Mouse (Mus musculus) layer of hippocampus, postnatal 36 days (tissue): ENCODE measurements around the gene Kcnj9. TPM values are rescaled to one million over a fixed set of nuclear protein-coding genes. Genes with fewer than 3 reads are reported as not detected.

ENCODE experiments used
- DNase-seq, 2 experiments: peaks; one replicate each; pipeline ENCODE4 v3.0.0; 2022
- total RNA-seq, 2 experiments: library from RNA; stranded (reverse); gene quantifications; 2 replicates each; pipeline ENCODE4 v1.2.3; 2021

The Kcnj9 gene
- total RNA-seq, 2 experiments from 2014 or later: 63.6 to 66.8 TPM

DNA sequence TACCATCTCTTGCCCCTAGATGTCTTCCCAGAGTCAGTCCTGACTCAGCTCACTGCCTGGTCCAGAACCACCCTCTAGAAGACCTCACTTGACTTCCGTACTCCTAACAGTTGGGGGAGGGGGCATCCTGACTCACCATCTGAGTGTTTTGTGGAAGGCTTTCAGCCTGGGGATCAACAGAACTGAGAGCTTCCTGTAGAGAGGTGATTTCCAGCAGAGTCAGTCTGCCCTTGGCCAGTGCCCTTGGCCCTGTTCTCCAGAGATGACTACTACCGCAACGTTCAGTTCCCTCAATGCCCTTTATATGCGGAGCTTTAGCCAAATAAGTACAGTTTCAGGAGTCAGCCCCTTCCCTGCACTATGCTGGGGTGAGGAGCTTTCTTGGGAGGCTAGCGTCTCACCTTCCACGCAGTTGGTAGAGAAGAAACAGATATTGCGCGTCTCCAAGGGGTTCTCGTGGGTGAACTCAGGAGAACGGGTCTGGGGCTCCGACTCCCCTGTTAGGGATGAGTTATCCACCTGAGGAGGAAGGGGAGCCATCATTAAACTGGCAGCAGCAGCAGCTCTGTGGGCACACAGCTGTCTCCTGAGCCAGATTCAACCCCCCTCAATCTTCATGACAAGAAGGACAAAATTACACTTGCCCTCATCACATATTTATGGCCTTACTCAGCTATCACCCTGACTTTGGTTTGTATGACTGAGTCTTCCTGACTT lies 40.1 kb downstream of the Kcnj9 start:
- no peak for DNase-seq

DNA sequence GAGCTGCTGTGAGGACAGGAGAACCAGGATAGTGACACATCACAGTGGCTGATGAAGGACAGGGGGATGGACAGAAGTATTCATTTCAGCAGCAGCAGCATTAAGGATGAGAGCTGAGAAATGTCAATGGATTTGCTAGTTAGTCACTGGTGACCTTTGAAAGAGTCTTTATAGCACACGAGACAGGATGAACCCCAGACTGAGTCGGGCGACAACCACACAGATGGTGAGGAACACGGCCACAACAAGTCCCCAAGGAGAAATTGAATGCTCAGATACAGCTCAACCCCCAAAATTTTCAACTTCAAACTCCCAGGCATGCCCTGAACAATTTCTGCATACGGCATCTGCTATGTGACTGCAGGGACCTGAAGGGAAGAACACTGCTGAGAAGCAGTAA lies 42.4 kb downstream of the Kcnj9 start:
- DNase-seq: no peak

DNA sequence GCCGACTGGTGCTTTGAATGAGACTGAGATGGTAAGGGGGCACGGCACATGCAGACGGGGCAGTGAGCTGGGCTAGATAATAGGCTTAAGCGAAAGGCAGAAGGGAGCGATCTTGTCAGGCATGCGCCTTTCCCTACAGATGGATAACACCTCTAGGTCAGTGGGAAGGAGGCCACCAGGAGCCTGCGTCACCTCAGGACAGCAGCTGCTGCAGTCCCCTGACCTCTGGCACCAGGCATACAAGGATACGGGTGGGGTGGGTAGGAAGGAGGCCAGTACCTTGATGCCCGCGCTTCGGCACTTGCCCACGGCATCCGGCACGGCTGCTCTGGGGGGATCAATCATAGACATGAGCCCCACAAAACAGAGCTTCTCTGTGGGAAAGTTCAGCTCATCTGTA lies 44.9 kb downstream of the Kcnj9 start:
- DNase-seq: no peak

DNA sequence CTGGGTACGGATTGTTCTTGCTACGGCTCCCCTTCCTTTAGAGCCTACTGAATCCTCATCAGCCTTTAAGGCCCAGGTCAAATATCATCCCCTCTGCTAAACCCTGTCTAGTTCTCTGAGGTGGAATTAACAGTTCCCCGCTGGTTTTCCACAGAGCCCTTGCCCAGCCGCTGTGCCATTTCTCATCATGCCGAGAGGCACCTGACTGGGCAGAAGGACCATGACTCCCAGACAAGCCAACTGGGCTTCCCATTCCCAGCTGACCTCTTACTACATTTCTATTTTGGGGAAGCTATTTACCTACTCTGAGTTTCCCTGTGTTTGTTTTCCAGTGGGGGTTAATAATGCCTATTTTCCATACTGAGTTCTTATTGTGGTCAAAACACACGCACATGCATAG lies 46.0 kb downstream of the Kcnj9 start:
- DNase-seq: no peak

DNA sequence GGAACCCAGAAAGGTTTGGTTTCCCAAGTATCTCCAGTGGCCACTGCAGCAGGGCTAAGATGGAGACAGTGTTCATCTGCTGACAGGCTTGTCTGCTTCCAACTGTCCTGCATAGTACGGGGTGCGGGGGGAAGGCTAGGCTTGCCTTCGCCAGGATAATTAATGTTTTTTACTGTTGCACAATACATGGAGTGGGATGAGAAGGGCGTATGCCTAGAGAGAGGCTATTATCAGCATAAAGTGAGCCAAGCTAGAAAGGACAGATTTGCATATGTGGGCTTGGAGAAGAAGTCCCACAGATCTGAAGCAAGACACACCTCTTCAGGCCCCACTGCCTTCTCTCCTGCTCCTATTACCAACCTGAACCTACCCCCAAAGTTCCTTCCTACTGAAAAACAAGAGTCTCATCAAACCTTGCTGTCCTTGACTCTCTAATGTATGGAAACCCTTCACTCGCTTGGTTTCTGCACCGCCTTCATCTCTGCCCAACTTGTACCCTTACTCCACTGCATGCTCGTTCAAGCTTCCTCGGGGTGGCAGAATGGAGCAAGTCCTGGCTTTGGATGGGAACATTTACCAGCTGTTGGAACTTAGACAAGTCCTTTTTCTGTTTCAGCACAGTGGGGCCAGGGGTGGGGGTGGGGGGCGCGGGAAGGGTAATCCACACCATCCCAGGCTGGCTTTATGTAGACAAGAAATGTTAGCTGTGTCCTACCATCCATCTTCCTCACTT lies 47.4 kb downstream of the Kcnj9 start:
- no peak for DNase-seq

DNA sequence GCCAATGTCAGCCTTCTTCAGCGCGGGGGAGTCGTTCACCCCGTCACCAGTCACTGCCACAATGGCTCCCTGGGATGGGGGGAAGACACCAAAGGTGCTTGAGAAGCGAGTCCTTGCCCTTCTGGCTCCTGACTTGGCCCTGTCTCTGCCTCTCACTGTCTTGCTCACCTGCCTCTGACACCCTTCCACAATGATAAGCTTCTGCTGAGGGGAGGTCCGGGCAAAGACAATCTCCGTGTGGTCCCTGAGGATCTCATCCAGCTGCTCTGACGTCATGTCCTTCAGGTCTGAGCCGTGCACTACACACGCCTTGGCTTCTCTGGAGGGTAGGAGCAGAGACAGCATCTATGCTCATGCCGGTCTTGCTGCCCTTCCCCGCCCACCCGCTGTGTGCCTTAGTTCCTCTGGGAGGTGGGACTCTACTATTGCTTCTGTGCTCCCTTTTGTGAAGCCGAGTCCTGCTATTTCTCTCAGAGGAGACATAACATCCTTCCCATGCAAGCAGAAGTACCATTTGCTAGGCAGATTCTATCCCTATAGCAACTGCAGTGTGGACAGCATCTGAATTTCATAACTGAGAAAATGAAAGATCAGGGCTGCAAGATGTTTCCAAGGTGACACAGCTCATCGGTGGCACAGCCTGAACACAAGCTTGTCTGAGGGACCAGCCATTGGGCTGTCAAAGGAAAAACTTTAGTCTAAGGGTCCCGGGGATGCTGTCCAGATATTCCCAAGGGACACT lies 49.2 kb downstream of the Kcnj9 start:
- no peak for DNase-seq

DNA sequence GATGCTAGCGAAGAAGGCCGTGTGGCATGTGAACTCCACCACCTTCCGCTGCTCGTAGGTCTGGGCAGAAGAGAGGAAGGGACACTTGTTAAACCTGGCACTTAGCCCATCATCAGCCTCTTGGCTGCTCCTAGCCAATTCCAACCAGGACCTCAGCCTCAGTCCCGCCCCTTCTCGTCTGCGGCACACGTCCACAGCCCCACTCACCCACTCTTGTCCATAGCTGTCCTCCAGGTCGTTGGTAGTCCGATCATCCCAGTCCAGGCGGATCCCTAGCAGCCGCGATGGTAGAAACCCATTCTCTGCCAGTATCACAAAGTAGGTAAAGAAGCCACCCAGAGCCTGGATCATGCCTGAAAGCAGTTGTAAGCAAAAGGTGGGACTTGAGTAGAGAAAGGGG lies 50.8 kb downstream of the Kcnj9 start:
- DNase-seq: no peak

DNA sequence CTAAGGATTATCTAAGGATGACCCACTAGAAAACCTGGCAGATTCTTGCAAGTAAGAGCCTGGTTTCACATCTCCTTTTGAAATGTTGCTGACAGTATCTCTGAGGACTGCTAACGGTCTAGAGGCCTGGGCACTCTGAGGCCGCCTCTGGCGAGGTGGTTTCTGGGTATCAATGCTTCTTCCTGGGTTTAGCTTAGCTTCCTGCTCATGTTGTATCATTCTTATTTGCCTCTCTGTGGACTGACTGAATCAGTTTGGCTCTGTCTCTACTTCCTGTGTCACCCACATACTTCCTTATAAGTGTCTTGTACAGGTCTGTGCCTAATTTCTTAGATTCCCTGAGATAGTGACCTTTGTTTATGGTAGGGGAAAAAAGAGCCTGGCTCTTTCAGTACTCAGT lies 51.9 kb downstream of the Kcnj9 start:
- no peak for DNase-seq

DNA sequence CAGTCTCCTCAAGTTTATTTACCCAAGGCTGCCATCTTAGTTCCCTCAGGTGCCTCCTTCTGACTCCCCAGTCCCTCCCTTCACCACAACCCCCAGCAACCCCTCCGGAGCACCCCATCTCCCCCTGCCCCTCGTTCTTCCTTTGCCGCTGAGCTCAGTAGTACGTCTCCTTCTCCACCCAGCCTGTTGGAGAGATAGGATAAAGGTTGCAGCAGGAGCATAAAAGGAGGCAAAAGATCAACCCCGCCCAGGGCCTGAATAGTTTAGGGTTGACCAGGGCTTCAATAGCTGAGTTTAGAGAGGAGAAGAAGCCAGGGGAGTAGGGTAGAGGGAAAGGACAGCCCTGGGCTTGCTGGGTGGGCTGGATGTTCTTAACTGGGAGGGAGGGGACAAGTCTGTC lies 54.6 kb downstream of the Kcnj9 start:
- no peak for DNase-seq

DNA sequence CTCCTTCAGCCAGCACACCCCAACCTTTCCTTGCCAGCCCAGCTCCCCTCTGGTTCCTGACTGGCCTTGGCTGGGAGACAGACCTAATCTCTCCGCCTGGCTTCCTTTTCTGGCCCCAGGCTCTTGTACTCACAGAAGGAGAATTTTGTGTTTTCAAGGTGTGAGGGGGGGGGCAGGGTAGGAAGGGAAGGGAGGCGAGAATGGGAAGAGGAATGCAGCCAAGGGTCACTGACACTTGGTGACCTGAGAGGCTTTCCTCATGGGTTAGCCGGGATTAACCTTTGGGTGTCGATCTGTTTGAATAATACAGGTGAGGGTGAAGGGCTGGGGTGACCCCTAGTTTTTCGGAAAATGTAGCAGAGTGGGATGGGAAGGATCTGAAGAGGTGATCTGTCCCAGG lies 55.0 kb downstream of the Kcnj9 start:
- DNase-seq: no peak

DNA sequence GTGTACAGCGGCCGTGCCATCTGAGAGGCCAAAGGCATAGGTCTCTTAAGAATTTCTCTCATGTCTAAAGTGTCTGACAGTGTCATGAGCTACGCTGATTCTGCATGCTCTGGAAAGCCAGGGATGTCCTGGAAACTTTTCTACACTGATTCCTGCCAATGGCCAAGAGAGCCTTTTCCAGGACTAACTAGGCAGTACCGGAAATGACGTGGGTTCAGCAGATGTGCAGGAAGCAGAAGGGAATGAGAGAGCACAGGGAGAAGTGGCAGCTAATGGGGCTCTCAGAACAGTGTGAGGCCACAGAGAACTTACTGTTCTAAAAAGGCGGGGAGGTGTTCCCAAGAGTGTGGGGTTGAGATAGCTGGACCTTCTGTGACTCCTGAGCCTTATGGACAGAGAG lies 55.7 kb downstream of the Kcnj9 start:
- no peak for DNase-seq

DNA sequence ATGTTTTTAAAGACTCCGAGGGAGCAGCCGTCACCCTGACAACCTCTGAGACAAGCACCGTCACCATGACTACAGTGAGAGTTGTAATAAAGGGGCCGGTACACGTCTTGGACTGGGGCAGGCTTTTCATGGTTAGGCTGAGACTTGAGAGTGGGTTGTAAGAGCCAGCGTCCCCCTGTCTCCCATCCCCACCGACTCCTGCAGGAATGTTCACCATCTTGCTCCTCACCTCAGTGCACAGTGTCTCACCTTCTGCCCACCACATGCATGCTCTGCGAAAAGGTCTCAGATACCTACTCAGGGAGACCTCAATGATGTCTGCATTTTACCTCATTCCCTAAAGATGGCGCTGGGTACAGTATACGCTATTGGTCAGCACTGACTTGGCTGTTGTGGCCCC lies 57.4 kb downstream of the Kcnj9 start:
- DNase-seq: no peak

DNA sequence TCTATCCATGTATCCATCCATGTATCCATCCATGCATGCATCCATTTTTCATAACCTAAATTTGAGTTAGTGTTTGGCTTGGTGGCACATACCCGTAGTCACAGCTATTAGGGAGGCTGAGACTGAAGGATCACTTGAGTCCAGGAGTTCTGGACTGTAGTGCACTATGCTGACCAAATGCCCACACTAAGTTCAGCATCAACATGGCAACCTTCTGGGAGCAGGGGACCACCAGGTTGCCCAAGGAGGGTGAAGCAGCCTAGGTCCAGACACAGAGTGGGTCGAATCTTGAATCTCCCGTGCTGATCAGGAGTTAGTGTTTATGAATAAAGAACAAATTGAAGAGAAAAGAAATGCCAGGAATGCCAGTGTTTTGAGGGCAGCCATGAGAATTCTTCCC lies 57.9 kb downstream of the Kcnj9 start:
- no peak for DNase-seq

Other genes starting within 250 kb of the Kcnj9 start
- 100 to 1,000 TPM; 144 TPM for gene Copa, start 246.8 kb downstream of the Kcnj9 start, total RNA-seq
- 10 to 100 TPM; 57.1 to 60.1 TPM for gene Ncstn, start 246.5 kb downstream of the Kcnj9 start, total RNA-seq
- 10 to 100 TPM; 89.2 to 95.3 TPM for gene Pex19, start 202.6 kb downstream of the Kcnj9 start, total RNA-seq
- gene Dcaf8, start 181.2 kb downstream of the Kcnj9 start, total RNA-seq: 100 to 1,000 TPM; 103 to 105 TPM
- gene Pea15a, start 122.5 kb downstream of the Kcnj9 start, total RNA-seq: 100 to 1,000 TPM; 418 to 426 TPM
- under 1 TPM in 1 of 2 experiments, not detected in 1; 0.87 TPM for gene Casq1, start 109.5 kb downstream of the Kcnj9 start, total RNA-seq
- not detected for gene Atp1a4, start 70.9 kb downstream of the Kcnj9 start, total RNA-seq
- 100 to 1,000 TPM; 256 to 272 TPM for gene Igsf8, start 67.7 kb downstream of the Kcnj9 start, total RNA-seq
- gene Atp1a2, start 31.3 kb downstream of the Kcnj9 start, total RNA-seq: 100 to 1,000 TPM; 577 to 614 TPM
- gene Kcnj10, start 11.9 kb upstream of the Kcnj9 start, total RNA-seq: 10 to 100 TPM; 89.3 to 94.4 TPM
- 1 to 10 TPM; 9.1 TPM for gene Pigm, start 47.2 kb upstream of the Kcnj9 start, total RNA-seq
- under 1 TPM in 1 of 2 experiments, not detected in 1; 0.28 TPM for gene Slamf9, start 146.0 kb upstream of the Kcnj9 start, total RNA-seq
- gene Igsf9, start 152.5 kb upstream of the Kcnj9 start, total RNA-seq: 10 to 100 TPM in 1 of 2 experiments, 1 to 10 TPM in 1; 8.0 to 10.7 TPM
- 1 to 10 TPM; 8.7 to 9.2 TPM for gene Tagln2, start 170.7 kb upstream of the Kcnj9 start, total RNA-seq
- gene Cfap45, start 191.5 kb upstream of the Kcnj9 start, total RNA-seq: 1 to 10 TPM; 4.0 to 5.5 TPM
- gene Vsig8, start 226.6 kb upstream of the Kcnj9 start, total RNA-seq: under 1 TPM; 0.25 to 0.67 TPM